Mouse (Mus musculus) erythroblast, embryonic 14.5 days (primary cell): ENCODE data around the gene Efna3. TPM values are rescaled to one million over a fixed set of nuclear protein-coding genes. Genes with fewer than 3 reads are reported as not detected.

Source experiments
- H3K27me3 ChIP-seq: 2 replicates; pipeline ENCODE4 v1.6.1; 2012; ENCODE audit warnings: inconsistent platforms; ENCODE audit not compliant: control insufficient read depth
- H3K36me3 ChIP-seq: 2 replicates; pipeline ENCODE4 v1.6.1; 2012; ENCODE audit warnings: mild to moderate bottlenecking, inconsistent platforms; ENCODE audit not compliant: control insufficient read depth
- H3K4me1 ChIP-seq: 2 replicates; pipeline ENCODE4 v1.6.1; 2012; ENCODE audit warnings: inconsistent platforms; ENCODE audit not compliant: control insufficient read depth
- H3K4me3 ChIP-seq: replicated peaks from 2 replicates; pipeline ENCODE3; 2012; ENCODE audit warnings: moderate library complexity, mild to moderate bottlenecking, inconsistent platforms
- H3K9me3 ChIP-seq: 2 replicates; pipeline ENCODE4 v1.6.1; 2012; ENCODE audit warnings: low read length, inconsistent platforms, mixed read lengths; ENCODE audit not compliant: control insufficient read depth
- GATA1 ChIP-seq: IDR thresholded peaks from 2 replicates; pipeline ENCODE4 v1.6.1; 2012; ENCODE audit warnings: low read length, inconsistent platforms, mixed read lengths
- TAL1 ChIP-seq: IDR thresholded peaks from 3 replicates; pipeline ENCODE4 v1.6.1; 2012; ENCODE audit warnings: low read length, inconsistent platforms, mixed read lengths
- polyA plus RNA-seq: library from polyadenylated mRNA; stranded (reverse); fragments of >175 nt; gene quantifications from 2 replicates; pipeline ENCODE4 v1.2.3, GENCODE M21; 2012

Gene Efna3
- polyA plus RNA-seq, 1 experiment, result not detected

DNA sequence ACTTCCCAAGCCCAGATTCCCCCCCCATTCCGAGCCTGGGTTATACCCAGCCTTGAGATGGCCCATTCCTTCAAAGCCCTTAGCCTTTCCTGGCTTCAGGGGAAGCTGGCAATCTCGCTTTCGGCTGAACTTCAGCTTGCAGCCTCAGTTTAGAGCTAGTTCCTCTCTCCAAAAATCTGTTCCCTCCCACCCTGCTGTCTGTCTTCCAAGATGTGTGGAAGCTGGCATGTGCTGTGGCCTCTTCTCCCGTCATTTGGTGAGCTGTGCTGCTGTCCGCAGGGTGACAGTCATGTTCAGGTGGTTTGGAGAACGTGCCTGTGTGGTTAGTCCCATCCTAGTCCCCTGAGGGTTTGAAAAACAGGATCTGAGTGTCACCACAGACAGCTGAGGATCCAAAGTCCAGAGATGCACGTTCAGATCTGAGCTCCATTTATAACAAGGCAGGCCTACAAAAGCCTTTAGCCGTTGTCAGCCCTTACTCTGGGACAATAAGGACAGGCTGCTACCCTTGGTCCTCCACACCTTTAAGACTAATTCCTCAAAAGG is 27.0 kb downstream of the Efna3 start:
- H3K27me3 ChIP-seq, result peaks cover 26% of the 10 kb centered on the region
- no peak for TF ChIP-seq TAL1
- no peak for TF ChIP-seq GATA1
- no peaks in the 10 kb centered on the region for H3K4me1 ChIP-seq
- H3K9me3 ChIP-seq, result no peaks in the 10 kb centered on the region
- H3K36me3 ChIP-seq, result no peaks in the 10 kb centered on the region
- H3K4me3 ChIP-seq, result no peak overlapping the region

DNA sequence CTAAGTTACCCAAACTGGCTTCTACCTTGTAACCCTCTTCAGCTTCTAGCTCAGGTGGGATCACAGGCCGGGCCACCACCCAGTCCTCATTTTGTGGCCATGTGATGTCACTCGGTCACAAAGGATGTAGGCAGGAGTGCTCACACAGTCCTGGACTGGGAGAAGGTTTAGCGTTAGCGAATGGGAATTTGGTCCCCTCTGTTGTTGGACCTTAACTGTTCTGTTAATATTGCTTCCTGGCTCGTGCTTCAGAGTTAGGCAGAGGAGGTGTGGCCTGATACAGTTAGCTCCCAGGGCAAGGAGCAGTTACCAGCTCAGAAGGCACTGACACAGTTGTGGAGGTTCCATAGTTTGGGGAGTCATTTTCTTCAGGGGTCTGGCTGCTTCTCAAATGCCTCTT is 28.6 kb downstream of the Efna3 start:
- H3K27me3 ChIP-seq, result peaks cover 14% of the 10 kb centered on the region
- no peaks in the 10 kb centered on the region for H3K9me3 ChIP-seq
- H3K36me3 ChIP-seq, result no peaks in the 10 kb centered on the region
- TF ChIP-seq GATA1, result no peak
- TF ChIP-seq TAL1, result no peak
- H3K4me3 ChIP-seq, result no peak overlapping the region
- no peaks in the 10 kb centered on the region for H3K4me1 ChIP-seq

DNA sequence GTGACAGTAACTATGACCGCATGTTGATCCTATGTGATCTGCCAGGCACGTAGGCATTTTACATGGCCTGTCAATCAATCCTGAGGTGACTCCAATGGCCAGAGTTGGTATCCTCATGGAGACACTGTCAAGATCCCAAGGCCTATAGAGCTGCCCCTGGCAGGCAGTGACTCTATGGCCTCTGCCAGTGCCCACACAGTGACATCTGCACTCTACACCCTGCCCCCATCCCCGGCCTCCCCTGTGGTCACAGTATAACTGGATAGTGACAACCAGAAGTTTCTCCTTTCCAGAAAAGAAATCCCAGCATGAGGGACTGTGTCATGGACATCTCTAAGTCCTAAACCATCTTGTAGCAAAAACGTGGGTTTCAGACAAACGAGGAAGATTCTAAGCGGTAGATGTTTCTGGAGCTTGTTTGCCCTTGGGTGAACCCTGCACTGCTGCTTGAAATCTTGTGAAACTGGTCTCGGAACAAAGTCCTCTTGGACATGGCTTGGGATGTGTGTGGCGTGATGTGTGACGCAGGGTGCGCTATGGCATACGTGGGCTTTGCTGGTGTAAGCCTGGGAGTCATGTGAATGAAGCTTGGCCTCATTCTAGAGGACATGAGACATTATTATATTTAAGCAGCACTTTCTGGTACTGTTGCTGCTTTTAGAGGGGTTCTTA is 29.4 kb downstream of the Efna3 start:
- Histone ChIP-seq H3K27me3 (peaks cover 7% of the 10 kb centered on the region), H3K4me3 (no peak overlapping the region), H3K4me1 (no peaks in the 10 kb centered on the region), H3K9me3 (no peaks in the 10 kb centered on the region), H3K36me3 (no peaks in the 10 kb centered on the region)
- TF ChIP-seq GATA1 (no peak), TAL1 (no peak)

DNA sequence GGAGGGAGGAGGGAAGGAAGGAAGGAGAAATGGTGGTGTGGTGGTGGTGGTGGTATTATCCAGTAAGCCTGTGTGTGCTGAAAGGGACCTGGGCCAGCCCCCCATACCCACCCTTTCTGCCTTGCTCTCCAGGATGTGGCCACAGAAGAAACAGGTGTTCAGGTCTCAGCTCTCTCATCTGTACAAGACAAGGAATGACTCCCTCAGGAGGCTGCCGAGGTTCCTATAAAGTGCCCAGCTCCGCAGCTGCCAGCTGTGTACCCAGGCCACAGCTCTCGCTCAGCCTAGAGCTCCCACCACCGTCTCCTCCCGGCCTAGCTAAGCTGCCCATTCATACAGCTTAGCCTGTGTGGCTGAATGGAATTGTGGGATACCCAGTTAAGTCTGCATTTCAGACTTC is 30.5 kb downstream of the Efna3 start:
- Histone ChIP-seq H3K4me1 (no peaks in the 10 kb centered on the region), H3K36me3 (no peaks in the 10 kb centered on the region), H3K4me3 (no peak overlapping the region), H3K9me3 (no peaks in the 10 kb centered on the region), H3K27me3 (peaks cover 10% of the 10 kb centered on the region)
- TF ChIP-seq GATA1, result no peak
- no peak for TF ChIP-seq TAL1

DNA sequence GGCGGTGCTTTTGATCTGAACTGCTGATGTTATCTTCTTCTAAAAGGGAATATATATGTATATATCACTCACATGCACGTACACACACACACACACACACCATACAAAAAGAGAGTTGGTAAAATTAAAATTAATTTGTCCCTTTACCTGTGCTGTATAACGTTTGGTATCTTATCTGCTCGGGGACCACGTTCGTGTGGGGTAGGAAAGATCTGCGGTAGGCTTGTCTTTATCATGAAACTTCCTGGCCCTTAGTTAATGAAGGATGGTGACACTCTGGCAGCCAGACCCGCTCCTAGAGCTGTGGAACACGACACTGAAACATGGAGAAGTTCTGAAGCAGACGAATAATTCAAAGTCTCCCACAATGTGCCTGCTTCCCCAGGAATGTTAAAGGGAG is 30.9 kb downstream of the Efna3 start:
- Histone ChIP-seq H3K9me3 (no peaks in the 10 kb centered on the region), H3K27me3 (peaks cover 10% of the 10 kb centered on the region), H3K4me3 (no peak overlapping the region), H3K36me3 (no peaks in the 10 kb centered on the region), H3K4me1 (no peaks in the 10 kb centered on the region)
- TF ChIP-seq GATA1 (no peak), TAL1 (no peak)

DNA sequence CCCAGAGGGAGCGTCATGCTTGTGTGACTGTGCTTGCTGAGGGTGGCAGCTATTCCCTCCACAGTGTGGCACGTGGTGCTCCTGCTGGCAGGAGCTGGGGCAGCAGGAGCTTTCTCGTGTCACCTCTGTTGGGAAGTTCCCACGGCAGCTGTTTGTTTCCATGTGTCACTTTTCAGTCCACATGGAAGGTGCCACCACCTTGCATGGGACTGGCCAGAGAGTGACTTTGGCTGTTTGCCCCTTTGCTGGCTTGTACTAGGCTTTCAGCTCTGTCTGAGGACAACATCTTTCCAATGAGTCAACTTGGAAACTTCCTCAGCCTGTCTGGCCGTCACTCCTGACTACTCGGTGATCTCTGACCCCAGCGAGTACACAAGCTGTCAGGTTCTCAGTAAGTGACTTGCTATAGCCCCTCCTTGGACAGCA is 34.2 kb downstream of the Efna3 start:
- no peaks in the 10 kb centered on the region for H3K36me3 ChIP-seq
- H3K4me1 ChIP-seq, result no peaks in the 10 kb centered on the region
- no peak overlapping the region for H3K4me3 ChIP-seq
- TF ChIP-seq TAL1 (no peak), GATA1 (no peak)
- H3K9me3 ChIP-seq, result no peaks in the 10 kb centered on the region
- peaks cover 20% of the 10 kb centered on the region for H3K27me3 ChIP-seq

DNA sequence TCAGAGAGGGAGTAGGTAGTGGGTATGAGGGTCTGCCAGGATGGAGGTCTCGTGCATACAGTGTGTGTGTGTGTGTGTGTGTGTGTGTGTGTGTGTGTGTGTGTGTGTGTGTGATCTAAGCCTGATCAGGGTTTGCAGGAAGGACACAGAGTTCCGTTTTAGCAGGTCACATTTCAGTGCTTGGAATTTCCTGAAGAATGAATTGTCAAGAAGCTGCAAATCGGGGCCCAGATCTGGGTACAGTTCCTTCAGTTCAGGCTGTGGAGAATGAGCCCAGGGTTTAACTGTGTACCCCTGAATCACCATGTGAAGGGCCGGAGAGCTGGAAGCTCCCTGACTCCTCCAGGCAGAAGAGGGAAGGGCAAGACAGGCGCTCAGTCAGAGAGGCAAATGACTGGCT is 35.5 kb downstream of the Efna3 start:
- peaks cover 26% of the 10 kb centered on the region for H3K27me3 ChIP-seq
- TF ChIP-seq GATA1 (no peak), TAL1 (no peak)
- H3K9me3 ChIP-seq, result no peaks in the 10 kb centered on the region
- no peaks in the 10 kb centered on the region for H3K4me1 ChIP-seq
- H3K36me3 ChIP-seq, result no peaks in the 10 kb centered on the region
- H3K4me3 ChIP-seq, result no peak overlapping the region

DNA sequence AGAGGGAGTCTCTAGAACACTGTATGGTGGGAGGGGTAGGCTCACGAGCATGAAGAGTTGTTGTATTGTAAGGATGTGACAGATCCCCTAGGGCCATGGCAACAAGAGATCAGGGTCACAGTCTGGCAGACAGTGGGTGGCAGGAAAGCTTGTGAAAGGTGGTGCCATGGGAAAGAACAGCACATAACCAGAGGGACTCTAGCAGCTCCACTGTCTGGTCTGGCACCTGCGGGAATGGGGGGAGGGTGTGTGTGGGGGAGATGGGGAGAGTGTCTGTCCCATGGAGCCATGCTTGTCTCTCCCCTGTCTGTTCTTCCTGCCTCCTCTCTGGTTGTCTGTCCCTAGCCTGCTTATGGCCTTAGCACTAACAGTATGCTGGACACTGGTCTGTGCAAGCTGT is 37.2 kb downstream of the Efna3 start:
- H3K4me1 ChIP-seq, result no peaks in the 10 kb centered on the region; the same call in none of the 2 replicates
- no peaks in the 10 kb centered on the region for H3K36me3 ChIP-seq
- TF ChIP-seq TAL1, result no peak
- no peaks in the 10 kb centered on the region; the same call in 1 of the 2 replicates for H3K9me3 ChIP-seq
- H3K4me3 ChIP-seq, result no peak overlapping the region
- peaks cover 44% of the 10 kb centered on the region for H3K27me3 ChIP-seq

DNA sequence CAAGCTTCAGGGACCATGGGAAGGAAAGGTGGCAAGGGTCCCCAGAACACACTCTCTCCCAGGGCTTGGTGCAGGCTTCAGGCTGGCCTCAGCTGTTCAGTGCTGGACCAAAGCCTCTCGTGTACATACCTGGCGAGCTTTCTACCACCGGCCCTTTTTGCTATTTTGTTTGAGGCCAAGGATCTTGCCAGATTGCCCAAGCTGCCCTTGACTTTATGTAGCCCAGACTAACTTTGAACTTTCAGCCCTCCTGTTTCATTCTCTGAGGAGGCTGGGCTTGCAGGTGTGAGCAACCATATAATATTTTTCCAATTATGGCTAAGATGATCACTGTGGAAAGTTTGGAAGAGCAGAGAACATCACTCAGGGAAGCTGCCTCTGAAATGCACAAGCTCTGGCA is 38.5 kb downstream of the Efna3 start:
- H3K9me3 ChIP-seq, result no peaks in the 10 kb centered on the region; the same call in 1 of the 2 replicates

DNA sequence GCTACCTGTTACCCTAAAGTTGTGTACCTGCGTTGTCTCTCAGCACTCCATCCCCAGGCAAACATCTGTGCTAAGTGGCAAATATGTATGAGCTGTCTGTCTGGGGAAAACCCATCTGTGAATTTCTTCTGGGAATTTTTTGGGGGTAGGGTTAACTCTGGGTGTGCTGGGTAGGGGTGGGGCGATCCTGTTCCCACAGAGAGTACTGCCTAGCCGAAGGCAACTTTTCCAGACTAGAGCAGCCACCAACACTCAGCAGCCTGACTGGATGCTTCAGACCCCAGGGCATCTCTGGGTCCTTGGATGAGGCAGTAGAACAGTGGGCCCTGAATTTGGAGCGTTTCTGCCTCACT is 40.5 kb downstream of the Efna3 start:
- no peaks in the 10 kb centered on the region; the same call in 1 of the 2 replicates for H3K9me3 ChIP-seq
- TF ChIP-seq GATA1 (no peak), TAL1 (no peak)
- H3K36me3 ChIP-seq, result no peaks in the 10 kb centered on the region
- H3K4me3 ChIP-seq, result no peak overlapping the region
- H3K4me1 ChIP-seq, result peaks cover 6% of the 10 kb centered on the region
- peaks cover 70% of the 10 kb centered on the region for H3K27me3 ChIP-seq

More for the DNA sequence above, 38.5 kb downstream of the Efna3 start:
- TF ChIP-seq GATA1, result no peak
- TF ChIP-seq TAL1, result no peak
- peaks cover 5% of the 10 kb centered on the region for H3K4me1 ChIP-seq
- no peaks in the 10 kb centered on the region for H3K36me3 ChIP-seq
- no peak overlapping the region for H3K4me3 ChIP-seq
- peaks cover 57% of the 10 kb centered on the region for H3K27me3 ChIP-seq
